Mouse (Mus musculus): ENCODE data around the gene Morf4l2.
A peak's percentile ranks its signal among the peaks of the same experiment; 100 is the strongest.
"Not testable (repeated sequence)": the region's sequence is repeated elsewhere in the genome, so short reads cannot be mapped to it uniquely, and the experiment has no call there.

Morf4l2 gene

GRCm38 (mm10) chrX:136708782-136709181 lies 34.7 kb downstream of the Morf4l2 start:
- Histone ChIP-seq H3K36me3 (ENCODE audit: insufficient read depth, low read length) (no peaks in the 10 kb centered on the region), H3K4me1 (replicated peaks; ENCODE audit: low read depth, low read length) (no peaks in the 10 kb centered on the region), H3K27me3 (ENCODE audit: insufficient read depth, low read length) (no peaks in the 10 kb centered on the region), H3K9me3 (ENCODE audit: low read length) (no peaks in the 10 kb centered on the region), H3K4me3 (replicated peaks; ENCODE audit: low read length) (peak overlapping the region; percentile 75)
- TF ChIP-seq NANOG (IDR thresholded peaks at IDR 0.05; ENCODE audit: borderline replicate concordance, low read length): no peak
- no peak for TF ChIP-seq POU5F1 (IDR thresholded peaks at IDR 0.05; ENCODE audit: borderline replicate concordance, low read length)
- no peak for TF ChIP-seq CTCF (conservative IDR thresholded peaks at IDR 0.05; ENCODE audit: low read length)

- no peaks in the 10 kb centered on the region for H3K36me3 ChIP-seq (ENCODE audit: insufficient read depth, low read length)
- no peaks in the 10 kb centered on the region for H3K4me1 ChIP-seq (replicated peaks; ENCODE audit: low read depth, low read length)
- TF ChIP-seq CTCF (conservative IDR thresholded peaks at IDR 0.05; ENCODE audit: low read length): no peak
- TF ChIP-seq POU5F1 (IDR thresholded peaks at IDR 0.05; ENCODE audit: borderline replicate concordance, low read length): no peak
- TF ChIP-seq NANOG (IDR thresholded peaks at IDR 0.05; ENCODE audit: borderline replicate concordance, low read length): no peak
- H3K9me3 ChIP-seq (ENCODE audit: low read length): no peaks in the 10 kb centered on the region
- H3K27me3 ChIP-seq (ENCODE audit: insufficient read depth, low read length): no peaks in the 10 kb centered on the region
- H3K4me3 ChIP-seq (replicated peaks; ENCODE audit: low read length): peak overlapping the region; percentile 75
Measured at GRCm38 (mm10) chrX:136708168-136708681, 35.3 kb downstream of the Morf4l2 start.

- H3K4me3 ChIP-seq (replicated peaks; ENCODE audit: low read length): peak within 1 kb of the TSS; percentile 75
- H3K27me3 ChIP-seq (ENCODE audit: insufficient read depth, low read length): no peaks in the 10 kb centered on the region
- no peaks in the 10 kb centered on the region for H3K9me3 ChIP-seq (ENCODE audit: low read length)
- TF ChIP-seq CTCF (conservative IDR thresholded peaks at IDR 0.05; ENCODE audit: low read length) (no peak), POU5F1 (IDR thresholded peaks at IDR 0.05; ENCODE audit: borderline replicate concordance, low read length) (no peak), NANOG (IDR thresholded peaks at IDR 0.05; ENCODE audit: borderline replicate concordance, low read length) (no peak)
- no peaks in the 10 kb centered on the region for H3K36me3 ChIP-seq (ENCODE audit: insufficient read depth, low read length)
- H3K4me1 ChIP-seq (replicated peaks; ENCODE audit: low read depth, low read length): no peaks in the 10 kb centered on the region
Measured at GRCm38 (mm10) chrX:136707446-136708167, 35.9 kb downstream of the Morf4l2 start, which contains the start of gene Tceal1. TSS of gene Tceal1 (plus strand) at chrX:136707982.

- H3K4me3 ChIP-seq (replicated peaks; ENCODE audit: low read length): no peak overlapping the region
- TF ChIP-seq NANOG (IDR thresholded peaks at IDR 0.05; ENCODE audit: borderline replicate concordance, low read length) (no peak), CTCF (conservative IDR thresholded peaks at IDR 0.05; ENCODE audit: low read length) (no peak), POU5F1 (IDR thresholded peaks at IDR 0.05; ENCODE audit: borderline replicate concordance, low read length) (no peak)
- no peaks in the 10 kb centered on the region for H3K27me3 ChIP-seq (ENCODE audit: insufficient read depth, low read length)
- no peaks in the 10 kb centered on the region for H3K4me1 ChIP-seq (replicated peaks; ENCODE audit: low read depth, low read length)
- peaks cover 2% of the 10 kb centered on the region for H3K9me3 ChIP-seq (ENCODE audit: low read length)
- no peaks in the 10 kb centered on the region for H3K36me3 ChIP-seq (ENCODE audit: insufficient read depth, low read length)
Measured at GRCm38 (mm10) chrX:136693196-136693595, 50.3 kb downstream of the Morf4l2 start.

GRCm38 (mm10) chrX:136692294-136692675 lies 51.2 kb downstream of the Morf4l2 start:
- TF ChIP-seq CTCF (conservative IDR thresholded peaks at IDR 0.05; ENCODE audit: low read length) (no peak), NANOG (IDR thresholded peaks at IDR 0.05; ENCODE audit: borderline replicate concordance, low read length) (no peak), POU5F1 (IDR thresholded peaks at IDR 0.05; ENCODE audit: borderline replicate concordance, low read length) (no peak)

GRCm38 (mm10) chrX:136691606-136692293 lies 51.7 kb downstream of the Morf4l2 start:
- H3K4me3 ChIP-seq (replicated peaks; ENCODE audit: low read length); H3K27me3 ChIP-seq (ENCODE audit: insufficient read depth, low read length); H3K4me1 ChIP-seq (replicated peaks; ENCODE audit: low read depth, low read length); H3K9me3 ChIP-seq (ENCODE audit: low read length); H3K36me3 ChIP-seq (ENCODE audit: insufficient read depth, low read length): not testable (repeated sequence)

More at GRCm38 (mm10) chrX:136692294-136692675, 51.2 kb downstream of the Morf4l2 start:
- H3K9me3 ChIP-seq (ENCODE audit: low read length): peaks cover 7% of the 10 kb centered on the region
- H3K36me3 ChIP-seq (ENCODE audit: insufficient read depth, low read length): no peaks in the 10 kb centered on the region
- H3K4me3 ChIP-seq (replicated peaks; ENCODE audit: low read length): no peak overlapping the region
- no peaks in the 10 kb centered on the region for H3K27me3 ChIP-seq (ENCODE audit: insufficient read depth, low read length)
- H3K4me1 ChIP-seq (replicated peaks; ENCODE audit: low read depth, low read length): no peaks in the 10 kb centered on the region

Data from E14TG2a.4 (cell line).